Mouse (Mus musculus) lung, postnatal 0 days (tissue): ENCODE measurements around the gene Tnr.

Experiments used
- CTCF ChIP-seq: IDR thresholded peaks from 2 replicates; pipeline ENCODE4 v1.5.1; 2016; ENCODE audit warnings: antibody characterized with exemption, mild to moderate bottlenecking
- EP300 ChIP-seq: IDR thresholded peaks from 2 replicates; pipeline ENCODE4 v1.6.1; 2016; ENCODE audit warnings: antibody characterized with exemption, mild to moderate bottlenecking, control low read depth

GRCm38 (mm10) chr1:159924105-159924504, 400.5 kb downstream of the Tnr start:
- TF ChIP-seq CTCF (no peak), EP300 (peak; percentile 64)
